ENCODE assay signal across 23 mouse cellular contexts in genomic region chr17:43998095-43998494, GRCm38 (mm10).
DNase-seq lines count a peak whose midpoint lies in the region; ATAC-seq and TF ChIP-seq lines count a peak whose summit lies in the region.
"Had no signal": no experiment of that assay in that cellular context is flagged by ENCODE, and none has a peak within 500 bp of the region (broad histone marks: within the 10 kb centered on the region; RNA-seq: fewer than 3 reads in every experiment).

No protein-coding gene starts in this region.

- intact Hi-C loops in heart, adult 2 months (cut with DNase I): no loop called here

- peak overlapping the region; percentile 2; the same call in 1 of the 2 replicates for H3K4me2 ChIP-seq in heart, embryonic 13.5 days
- peak overlapping the region; percentile 41 for H3K4me2 ChIP-seq in liver, embryonic 11.5 days
- no peak overlapping the region for H3K4me2 ChIP-seq in liver, postnatal 0 days (ENCODE audit: low read depth, low read length)
- H3K4me2 ChIP-seq in liver, embryonic 15.5 days: no peak overlapping the region; the same call in 1 of the 2 replicates
- H3K4me2 ChIP-seq in midbrain, postnatal 0 days (ENCODE audit: low read depth, low read length, poor library complexity, severe bottlenecking): no peak overlapping the region
- H3K4me2 ChIP-seq: forebrain, embryonic 13.5 days; limb, embryonic 15.5 days; lung, embryonic 15.5 days; stomach, embryonic 15.5 days had no signal

- no peaks in the 10 kb centered on the region for H3K79me2 ChIP-seq in heart, adult 2 months (replicated peaks; ENCODE audit: control insufficient read depth, insufficient read depth, low read length)

- H3K27me3 ChIP-seq in heart, embryonic 13.5 days (replicated peaks): no peaks in the 10 kb centered on the region
- no peaks in the 10 kb centered on the region for H3K27me3 ChIP-seq in heart, adult 2 months (ENCODE audit: control insufficient read depth, insufficient read depth, low read length)
- no peaks in the 10 kb centered on the region for H3K27me3 ChIP-seq in liver, embryonic 11.5 days (replicated peaks; ENCODE audit: control insufficient read depth, insufficient read depth, low read length)
- H3K27me3 ChIP-seq in liver, postnatal 0 days (ENCODE audit: insufficient read depth, low read length): no peaks in the 10 kb centered on the region
- H3K27me3 ChIP-seq in liver, embryonic 15.5 days: no peaks in the 10 kb centered on the region
- no peaks in the 10 kb centered on the region for H3K27me3 ChIP-seq in midbrain, postnatal 0 days (ENCODE audit: insufficient read depth, low read length)
- H3K27me3 ChIP-seq: forebrain, embryonic 13.5 days; limb, embryonic 15.5 days; lung, embryonic 15.5 days; stomach, embryonic 15.5 days had no signal

- 67% methylated on average over 6 of the region's 6 CpGs for WGBS in heart, embryonic 13.5 days
- 81% methylated on average over 6 of the region's 6 CpGs for WGBS in heart, adult 2 months
- WGBS in liver, embryonic 11.5 days: 63% methylated on average over 6 of the region's 6 CpGs
- WGBS in liver, postnatal 0 days (ENCODE audit: insufficient replicate concordance): 60% methylated on average over 6 of the region's 6 CpGs
- 35% methylated on average over 6 of the region's 6 CpGs for WGBS in liver, embryonic 15.5 days (ENCODE audit: insufficient replicate concordance)
- WGBS in midbrain, postnatal 0 days: 91% methylated on average over 6 of the region's 6 CpGs

- no peak for TF ChIP-seq EP300 in heart, adult 2 months (IDR thresholded peaks at IDR 0.05; ENCODE audit: insufficient read depth, low read depth, low read length)
- TF ChIP-seq EP300 in liver, postnatal 0 days (IDR thresholded peaks at IDR 0.05; ENCODE audit: low read depth): no peak

- H3K9me3 ChIP-seq in heart, embryonic 13.5 days: peaks cover 3% of the 10 kb centered on the region; the same call in 1 of the 2 replicates
- no peaks in the 10 kb centered on the region for H3K9me3 ChIP-seq in liver, embryonic 11.5 days (ENCODE audit: control insufficient read depth, low read length)
- no peaks in the 10 kb centered on the region for H3K9me3 ChIP-seq in liver, postnatal 0 days (ENCODE audit: low read length)
- no peaks in the 10 kb centered on the region for H3K9me3 ChIP-seq in liver, embryonic 15.5 days (replicated peaks)
- no peaks in the 10 kb centered on the region for H3K9me3 ChIP-seq in midbrain, postnatal 0 days (ENCODE audit: low read length)
- H3K9me3 ChIP-seq: forebrain, embryonic 13.5 days; limb, embryonic 15.5 days; lung, embryonic 15.5 days; stomach, embryonic 15.5 days had no signal

- TF ChIP-seq CTCF in heart, adult 2 months (IDR thresholded peaks at IDR 0.05): no peak
- no peak for TF ChIP-seq CTCF in liver, postnatal 0 days (IDR thresholded peaks at IDR 0.05; ENCODE audit: low read depth)
- TF ChIP-seq CTCF in midbrain, postnatal 0 days (IDR thresholded peaks at IDR 0.05): no peak

- no peak for ATAC-seq in heart, embryonic 13.5 days (ENCODE audit: extremely low read depth, insufficient number of reproducible peaks, low FRiP score, low TSS enrichment)
- peak; percentile 68; the same call in 1 of the 2 replicates for ATAC-seq in liver, embryonic 11.5 days (replicated peaks; ENCODE audit: low FRiP score)
- ATAC-seq in liver, postnatal 0 days: no peak
- ATAC-seq in liver, embryonic 15.5 days (ENCODE audit: insufficient read depth): 0 out of 2 replicates have a peak, but pooled peaks have one; percentile 34
- no peak for ATAC-seq in midbrain, postnatal 0 days (ENCODE audit: low FRiP score)
- ATAC-seq: forebrain, embryonic 13.5 days had no signal

- no peak overlapping the region for H3K9ac ChIP-seq in heart, embryonic 13.5 days
- H3K9ac ChIP-seq in heart, adult 2 months (ENCODE audit: low read depth, low read length): no peak overlapping the region
- no peak overlapping the region for H3K9ac ChIP-seq in liver, embryonic 11.5 days (ENCODE audit: low read depth, low read length)
- H3K9ac ChIP-seq in liver, postnatal 0 days (replicated peaks): no peak overlapping the region
- H3K9ac ChIP-seq in liver, embryonic 15.5 days: no peak overlapping the region
- no peak overlapping the region for H3K9ac ChIP-seq in midbrain, postnatal 0 days (replicated peaks; ENCODE audit: low read length, poor library complexity, severe bottlenecking)
- H3K9ac ChIP-seq: forebrain, embryonic 13.5 days; limb, embryonic 15.5 days; lung, embryonic 15.5 days; stomach, embryonic 15.5 days had no signal

- no peak for TF ChIP-seq POLR2A in heart, adult 2 months (IDR thresholded peaks at IDR 0.05; ENCODE audit: insufficient read depth, low read depth, low read length)

- H3K4me3 ChIP-seq in heart, embryonic 13.5 days: no peak overlapping the region
- no peak overlapping the region for H3K4me3 ChIP-seq in heart, adult 2 months
- no peak overlapping the region for H3K4me3 ChIP-seq in liver, embryonic 11.5 days (ENCODE audit: low read depth, low read length)
- no peak overlapping the region for H3K4me3 ChIP-seq in liver, postnatal 0 days (ENCODE audit: low read depth, low read length)
- no peak overlapping the region for H3K4me3 ChIP-seq in liver, embryonic 15.5 days (replicated peaks)
- no peak overlapping the region for H3K4me3 ChIP-seq in midbrain, postnatal 0 days (ENCODE audit: low read depth, low read length)
- H3K4me3 ChIP-seq: forebrain, embryonic 13.5 days; left cerebral cortex, adult 2 months; limb, embryonic 15.5 days; lung, embryonic 15.5 days; stomach, embryonic 15.5 days had no signal

- no peak for DNase-seq in heart, adult 2 months
- no peak for DNase-seq in liver, embryonic 11.5 days (ENCODE audit: low spot score)
- DNase-seq in liver, postnatal 0 days: no peak
- no peak for DNase-seq in midbrain, postnatal 0 days (ENCODE audit: low spot score)
- DNase-seq in cerebellum, adult 11 months: no peak
- DNase-seq: adrenal gland, postnatal 25 days; cerebellum, adult 9-10 months; heart, postnatal 10 days; kidney, adult 18-20 months; kidney, postnatal 4 days; layer of hippocampus, adult 9-11 months; lung, postnatal 36 days; right cerebral cortex, adult 18-20 months; right cerebral cortex, postnatal 4 days; thymus, adult 2 months; thymus, postnatal 4 days had no signal

- no peaks in the 10 kb centered on the region for H3K36me3 ChIP-seq in heart, embryonic 13.5 days
- H3K36me3 ChIP-seq in heart, adult 2 months (ENCODE audit: control insufficient read depth, insufficient read depth, low read length): no peaks in the 10 kb centered on the region
- H3K36me3 ChIP-seq in liver, embryonic 11.5 days (ENCODE audit: control insufficient read depth, insufficient read depth, low read length): no peaks in the 10 kb centered on the region
- no peaks in the 10 kb centered on the region for H3K36me3 ChIP-seq in liver, postnatal 0 days (replicated peaks; ENCODE audit: insufficient read depth, low read length)
- H3K36me3 ChIP-seq in liver, embryonic 15.5 days (replicated peaks): no peaks in the 10 kb centered on the region
- no peaks in the 10 kb centered on the region for H3K36me3 ChIP-seq in midbrain, postnatal 0 days (ENCODE audit: insufficient read depth, low read length)
- H3K36me3 ChIP-seq: limb, embryonic 15.5 days; lung, embryonic 15.5 days; stomach, embryonic 15.5 days had no signal

- H3K4me1 ChIP-seq in heart, embryonic 13.5 days: peaks cover 25% of the 10 kb centered on the region
- no peaks in the 10 kb centered on the region; the same call in 1 of the 2 replicates for H3K4me1 ChIP-seq in heart, adult 2 months (ENCODE audit: control insufficient read depth, insufficient read depth, low read length)
- 0 out of 2 replicates have a peak, but pooled peaks cover 2% of the 10 kb centered on the region for H3K4me1 ChIP-seq in liver, embryonic 11.5 days (replicated peaks; ENCODE audit: control insufficient read depth, insufficient read depth, low read length)
- H3K4me1 ChIP-seq in liver, postnatal 0 days (ENCODE audit: insufficient read depth): no peaks in the 10 kb centered on the region
- no peaks in the 10 kb centered on the region for H3K4me1 ChIP-seq in liver, embryonic 15.5 days (replicated peaks)
- H3K4me1 ChIP-seq in midbrain, postnatal 0 days (ENCODE audit: insufficient read depth, low read length): no peaks in the 10 kb centered on the region
- H3K4me1 ChIP-seq: forebrain, embryonic 13.5 days; limb, embryonic 15.5 days; lung, embryonic 15.5 days; stomach, embryonic 15.5 days had no signal

- H3K27ac ChIP-seq in heart, embryonic 13.5 days (replicated peaks): no peak overlapping the region
- H3K27ac ChIP-seq in heart, adult 2 months: no peak overlapping the region
- H3K27ac ChIP-seq in liver, embryonic 11.5 days (ENCODE audit: low read depth, low read length): no peak overlapping the region
- H3K27ac ChIP-seq in liver, postnatal 0 days (ENCODE audit: low read depth): no peak overlapping the region
- H3K27ac ChIP-seq in liver, embryonic 15.5 days (replicated peaks): no peak overlapping the region
- H3K27ac ChIP-seq in midbrain, postnatal 0 days (ENCODE audit: low read depth, low read length): peak overlapping the region; percentile 66
- H3K27ac ChIP-seq: forebrain, embryonic 13.5 days; limb, embryonic 15.5 days; lung, embryonic 15.5 days; stomach, embryonic 15.5 days had no signal

Comparison
In these comparisons a context has a peak if more than half of its experiments do, and no peak if none do; other contexts are left out.
1. ATAC-seq: peak in liver, embryonic 11.5 days (single experiment) and liver, embryonic 15.5 days (single experiment); none in heart, embryonic 13.5 days (single experiment), liver, postnatal 0 days (single experiment) and midbrain, postnatal 0 days (single experiment).
2. H3K4me2 ChIP-seq: peak in heart, embryonic 13.5 days (single experiment) and liver, embryonic 11.5 days (single experiment); none in liver, postnatal 0 days (single experiment), liver, embryonic 15.5 days (single experiment) and midbrain, postnatal 0 days (single experiment).